Mouse (Mus musculus) thymus, postnatal 25 days (tissue): Measurements from ENCODE around the gene Slc9a4.
"Not testable (repeated sequence)": the region's sequence is repeated elsewhere in the genome, so short reads cannot be mapped to it uniquely, and the experiment has no call there.

Experiments
- DNase-seq: peaks from one replicate; pipeline ENCODE4 v3.0.0; 2022

Gene Slc9a4

DNA sequence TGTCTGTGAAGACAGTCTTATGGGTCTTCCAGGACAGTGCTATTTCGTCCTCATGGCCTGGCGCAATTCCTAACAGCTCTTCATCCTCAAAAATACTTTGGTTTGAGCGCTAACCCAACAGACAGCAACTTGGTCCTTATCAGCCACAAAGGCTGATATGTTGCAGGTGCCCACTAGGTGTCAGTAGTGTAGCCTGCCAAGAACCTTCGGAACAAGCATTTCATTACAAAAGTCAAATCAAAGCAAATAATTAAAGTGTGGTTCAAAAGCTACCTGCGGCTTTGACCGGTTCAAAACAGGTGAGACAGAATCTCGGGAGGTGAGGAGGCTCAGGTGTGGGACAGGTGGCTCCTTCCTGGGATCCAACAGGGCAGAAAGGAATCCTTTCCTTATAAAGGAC lies at the start of gene Slc9a4:
Gene Slc9a4 (plus strand): TSS at position 298 of the 400 bp plus-strand sequence.
- peak; percentile 24 for DNase-seq

DNA sequence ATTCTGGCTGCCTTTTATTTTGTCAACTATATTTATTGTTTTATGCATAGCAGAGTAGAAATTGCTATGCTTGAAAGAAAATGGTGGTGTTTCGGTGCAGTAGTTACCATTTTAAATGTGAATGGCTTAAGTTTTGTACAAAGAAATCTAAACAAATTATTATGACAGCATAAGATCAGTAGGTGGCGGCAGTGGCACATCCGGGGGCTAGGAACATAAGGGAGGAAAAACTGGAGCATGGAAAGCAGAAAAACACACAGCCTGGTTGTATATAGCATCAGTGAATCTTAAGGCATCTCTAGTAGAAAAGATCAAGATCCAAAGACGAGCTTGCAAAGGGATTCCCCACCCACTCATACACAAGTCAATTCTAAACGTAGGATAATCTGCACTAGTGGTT lies 42.3 kb upstream of the Slc9a4 start:
- no peak for DNase-seq

DNA sequence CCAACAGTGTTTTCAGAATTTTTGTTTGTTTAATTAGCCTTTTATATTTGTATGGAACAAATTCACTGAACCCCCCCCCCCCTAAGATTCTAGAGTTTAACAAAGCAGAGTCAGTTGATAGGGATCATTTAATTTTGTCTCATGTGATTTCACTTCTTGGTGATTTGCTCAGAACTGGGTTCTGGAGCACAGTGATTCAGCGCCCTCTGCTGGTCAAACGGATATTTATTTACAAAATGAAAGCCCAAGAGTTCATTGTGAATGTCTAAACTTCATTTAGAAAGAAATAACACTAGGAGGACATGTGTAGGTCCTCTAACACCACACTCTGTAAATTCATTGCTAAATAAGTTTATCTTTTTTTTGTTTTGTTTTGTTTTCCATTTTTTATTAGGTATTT lies 35.2 kb upstream of the Slc9a4 start:
- DNase-seq, result peak; percentile 50

DNA sequence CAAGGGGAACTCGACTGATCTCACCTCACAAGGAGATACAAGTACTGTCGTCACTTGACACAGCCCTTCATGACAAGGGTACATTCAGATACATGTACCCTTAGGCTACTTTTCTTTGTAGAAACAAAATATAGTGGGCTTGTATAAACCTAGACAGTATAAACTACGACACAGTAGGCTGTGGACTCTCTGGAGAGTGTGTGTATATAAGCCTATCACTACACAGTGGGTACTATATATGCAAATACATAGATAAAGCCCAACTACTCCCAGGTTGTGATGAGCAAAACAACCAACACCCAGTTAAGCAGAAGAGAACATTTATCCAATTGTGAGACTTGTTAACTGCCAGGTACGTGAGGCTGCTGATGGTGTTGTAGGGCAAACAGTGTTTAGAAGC lies 33.2 kb upstream of the Slc9a4 start:
- no peak for DNase-seq

DNA sequence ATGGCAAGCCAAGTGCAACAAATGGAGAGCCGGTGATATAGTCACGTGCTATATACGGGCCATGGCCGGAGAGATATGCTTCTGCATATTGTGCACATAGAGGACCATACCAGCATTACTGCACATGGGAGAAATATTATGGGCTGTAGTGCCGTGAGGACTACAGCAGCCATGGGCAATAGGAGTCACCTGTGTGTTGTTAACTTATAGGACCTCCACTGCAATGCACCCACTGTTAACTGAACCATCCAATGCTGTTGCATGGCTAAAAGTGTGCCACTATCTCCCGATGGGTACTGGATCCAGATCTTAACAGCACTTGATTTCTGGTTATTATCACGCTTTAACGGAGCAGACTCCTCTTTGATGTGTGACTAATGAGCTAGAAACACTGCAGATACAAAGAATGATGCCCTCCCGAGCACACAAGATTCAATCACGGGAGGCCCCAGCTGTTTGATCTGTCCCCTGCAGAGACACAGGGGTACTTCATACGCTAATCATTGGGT lies 32.8 kb upstream of the Slc9a4 start:
- no peak for DNase-seq

DNA sequence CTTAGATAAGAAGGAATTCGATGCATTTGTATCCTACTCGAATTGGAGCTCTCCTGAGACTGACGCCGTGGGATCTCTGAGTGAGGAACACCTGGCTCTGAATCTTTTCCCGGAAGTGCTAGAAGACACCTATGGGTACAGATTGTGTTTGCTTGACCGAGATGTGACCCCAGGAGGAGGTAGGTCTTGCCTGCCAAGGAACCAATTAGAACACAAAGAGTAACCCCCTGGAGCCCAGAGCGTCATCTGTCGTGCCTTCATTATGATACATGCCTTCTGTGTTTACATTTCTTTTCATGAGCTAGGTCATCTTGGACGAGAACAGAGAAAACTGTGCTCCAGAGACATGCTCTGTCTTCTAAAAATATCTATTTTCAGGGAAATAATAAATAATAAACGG lies 32.1 kb upstream of the Slc9a4 start:
- no peak for DNase-seq

DNA sequence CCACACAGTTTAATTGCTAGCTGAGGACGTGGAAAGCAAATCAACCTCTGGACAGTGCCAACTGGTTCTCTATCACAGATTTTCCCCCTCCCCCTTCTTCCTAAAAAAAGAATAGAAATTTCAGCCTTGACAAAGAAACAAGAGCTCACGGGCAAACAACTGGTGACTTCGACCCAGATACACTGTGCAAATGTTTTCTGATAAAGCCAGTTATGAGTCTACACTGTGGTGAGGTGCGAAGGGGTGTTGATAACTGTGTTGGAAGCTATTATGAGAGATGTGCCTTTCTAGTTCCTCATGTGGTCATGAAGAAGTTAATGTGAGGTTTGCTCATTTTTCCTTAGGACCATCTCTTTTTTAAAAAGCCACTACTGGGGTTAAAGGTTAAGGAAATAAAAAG lies 10.5 kb upstream of the Slc9a4 start:
- no peak for DNase-seq

DNA sequence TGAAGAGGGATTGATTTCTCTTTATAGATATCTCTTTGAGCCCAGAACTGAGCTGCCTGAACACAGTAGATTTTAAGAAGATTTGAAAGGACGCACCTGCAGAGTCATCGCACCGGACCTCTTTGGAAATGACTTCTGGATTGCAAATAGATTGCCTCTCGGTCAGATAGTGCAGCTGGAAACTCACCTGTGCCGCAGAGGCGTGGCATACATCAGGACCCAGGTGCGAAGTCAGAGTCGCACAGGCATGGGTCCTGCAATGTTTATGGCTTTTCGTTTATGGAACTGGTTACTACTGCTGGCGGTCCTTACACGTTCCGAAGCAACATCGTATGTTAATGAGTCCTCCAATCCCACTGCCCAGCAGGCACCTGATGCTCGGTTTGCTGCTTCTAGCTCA lies 388 bp downstream of the Slc9a4 start:
- no peak for DNase-seq

DNA sequence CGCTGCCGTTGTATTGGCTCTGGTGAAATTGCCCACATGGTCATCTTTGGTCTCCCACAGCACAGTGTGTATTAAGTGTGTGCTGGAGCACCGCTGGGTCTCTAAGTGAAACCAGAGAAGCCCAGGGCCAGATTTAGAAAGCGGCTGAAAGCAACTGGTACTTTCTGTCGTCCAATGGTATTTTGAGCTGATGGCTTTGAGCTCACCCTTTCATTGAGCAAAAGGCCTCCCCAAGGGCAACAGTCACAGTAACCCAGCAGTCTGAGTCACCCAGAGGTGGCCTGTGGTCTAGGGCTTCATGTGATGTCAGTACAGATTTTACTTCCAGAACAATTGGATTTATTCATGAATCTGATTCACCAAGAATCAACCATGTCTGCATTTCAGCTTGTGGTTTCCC lies 6.9 kb downstream of the Slc9a4 start:
- no peak for DNase-seq

DNA sequence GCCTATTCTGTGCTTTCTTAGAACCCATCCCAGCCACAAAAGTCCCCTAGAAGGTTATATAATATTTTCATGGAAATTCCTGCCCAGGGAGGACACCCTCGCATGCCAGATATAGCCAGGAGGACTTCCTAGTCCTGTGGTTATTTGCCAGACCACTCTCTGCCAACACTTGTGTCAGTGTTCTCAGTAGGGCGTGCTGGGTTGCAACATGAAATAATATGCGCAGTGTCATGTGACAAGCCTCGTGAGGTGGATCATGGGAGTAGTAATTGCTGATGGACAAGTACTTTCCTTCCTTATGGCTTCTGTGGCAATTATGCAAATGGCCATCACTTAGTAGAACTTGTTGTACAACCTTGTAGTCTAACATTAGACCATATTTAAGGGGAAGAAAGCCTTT lies 11.1 kb downstream of the Slc9a4 start:
- no peak for DNase-seq

DNA sequence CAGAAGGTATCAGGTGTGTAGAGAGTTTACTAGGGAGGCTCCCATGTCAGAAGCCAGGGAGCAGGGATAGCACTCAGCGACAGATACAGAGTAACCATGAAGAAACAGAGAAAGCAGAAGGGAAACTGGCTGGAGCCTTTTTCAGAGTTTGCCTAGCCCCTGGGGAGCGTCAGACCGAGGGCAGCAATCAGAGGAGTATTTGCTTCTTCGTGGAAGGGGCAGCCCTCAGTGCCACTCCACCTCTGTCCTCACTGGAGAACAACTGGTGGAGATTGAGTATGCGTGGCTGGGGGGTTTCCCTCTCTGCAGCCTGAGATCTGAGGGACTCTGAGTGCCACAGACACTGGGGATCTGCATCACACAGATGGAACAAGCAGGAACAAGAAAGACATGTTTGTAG lies 17.9 kb downstream of the Slc9a4 start:
- DNase-seq, result no peak

DNA sequence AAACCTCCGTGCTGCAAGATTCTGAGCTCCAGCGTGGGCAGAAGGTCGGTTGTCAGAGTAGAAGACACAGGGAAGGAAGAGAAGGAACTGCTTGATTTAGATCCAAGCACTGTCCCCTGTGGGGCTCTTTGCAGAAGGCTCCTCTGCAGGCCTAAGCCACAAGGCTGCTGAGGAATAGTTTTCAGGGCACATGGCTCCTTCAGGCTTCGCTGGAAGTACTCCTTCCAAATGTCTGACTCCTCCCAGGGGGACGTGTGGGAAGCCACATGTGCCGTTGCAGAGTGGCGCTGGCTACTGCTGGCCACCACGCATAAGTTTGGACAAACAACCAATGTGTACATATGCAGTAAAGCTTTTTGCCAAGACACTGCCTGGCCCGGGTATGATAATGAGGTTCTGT lies 19.8 kb downstream of the Slc9a4 start:
- DNase-seq, result not testable (repeated sequence)

DNA sequence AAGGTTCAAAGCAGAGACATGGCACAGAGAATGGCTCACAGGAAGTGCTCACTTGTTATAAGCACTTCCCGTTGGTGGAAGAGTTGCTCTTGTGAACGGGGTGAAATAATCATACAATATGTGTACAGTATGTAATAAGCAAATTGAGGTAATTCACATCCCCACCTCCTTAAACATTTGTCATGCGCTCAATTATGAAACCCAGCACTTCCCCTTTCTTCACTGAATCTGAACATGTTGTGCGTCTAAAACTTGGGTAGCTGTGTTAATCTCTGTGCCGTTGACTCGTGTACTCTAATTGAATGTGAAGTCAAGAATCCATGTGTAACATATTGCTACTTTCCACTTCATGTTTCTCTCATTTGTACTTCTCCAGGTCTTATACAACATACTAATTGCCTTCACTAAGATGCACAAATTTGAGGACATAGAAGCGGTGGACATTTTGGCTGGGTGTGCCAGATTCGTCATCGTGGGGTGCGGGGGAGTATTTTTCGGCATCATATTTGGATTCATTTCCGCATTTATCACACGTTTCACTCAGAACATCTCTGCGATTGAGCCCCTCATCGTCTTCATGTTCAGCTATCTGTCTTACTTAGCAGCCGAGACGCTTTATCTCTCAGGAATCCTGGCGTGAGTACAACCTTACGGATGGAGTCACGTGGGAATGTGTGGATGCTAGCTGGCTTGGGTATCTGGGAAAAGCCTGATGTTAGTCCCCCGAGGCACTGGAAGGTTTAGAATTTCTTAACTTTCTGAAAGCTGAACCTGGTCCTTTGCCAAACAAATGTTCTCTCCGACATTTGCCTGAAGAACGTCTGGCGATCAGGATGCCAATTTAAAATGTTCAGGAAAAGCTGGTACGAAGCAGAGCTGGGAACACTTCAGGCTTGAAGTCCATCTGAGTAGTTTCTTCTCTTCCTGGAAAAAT lies 20.8 kb downstream of the Slc9a4 start:
- no peak for DNase-seq

DNA sequence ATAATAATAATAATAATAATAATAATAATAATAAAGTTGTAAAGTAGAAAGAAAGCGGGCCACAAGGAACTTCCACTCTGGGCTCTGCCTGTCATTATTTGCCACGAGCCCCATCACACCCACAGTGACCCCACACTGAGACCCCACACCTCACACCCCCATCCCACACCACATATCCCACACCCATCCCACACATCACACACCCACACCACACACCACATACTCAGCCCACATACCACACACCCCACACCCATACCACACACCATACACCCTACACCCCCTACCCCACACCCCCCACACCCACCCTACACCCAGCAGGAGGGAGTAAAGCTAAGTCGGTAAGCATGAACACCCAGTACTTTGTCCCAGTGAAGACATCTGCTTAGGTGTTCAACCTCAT lies 21.6 kb downstream of the Slc9a4 start:
- DNase-seq, result no peak

DNA sequence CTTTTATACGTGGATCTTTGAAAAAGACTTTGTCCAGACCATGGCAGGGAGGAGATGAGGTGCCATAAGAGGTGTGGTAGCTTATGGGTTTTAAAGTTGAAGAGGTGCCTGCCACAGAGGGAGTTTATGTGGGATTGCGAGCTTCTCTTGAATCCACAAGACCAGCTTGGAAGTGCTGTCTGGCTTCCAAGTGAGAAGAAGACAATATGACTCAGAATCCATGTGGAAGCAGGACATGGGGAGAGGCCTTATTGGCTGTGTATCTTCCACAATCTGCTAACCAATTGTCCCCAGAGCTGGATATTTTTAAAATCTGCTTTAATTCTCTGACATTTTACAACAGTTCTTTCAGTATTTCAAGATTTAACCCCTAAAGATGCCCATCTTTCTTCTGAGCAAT lies 33.3 kb downstream of the Slc9a4 start:
- DNase-seq, result no peak

DNA sequence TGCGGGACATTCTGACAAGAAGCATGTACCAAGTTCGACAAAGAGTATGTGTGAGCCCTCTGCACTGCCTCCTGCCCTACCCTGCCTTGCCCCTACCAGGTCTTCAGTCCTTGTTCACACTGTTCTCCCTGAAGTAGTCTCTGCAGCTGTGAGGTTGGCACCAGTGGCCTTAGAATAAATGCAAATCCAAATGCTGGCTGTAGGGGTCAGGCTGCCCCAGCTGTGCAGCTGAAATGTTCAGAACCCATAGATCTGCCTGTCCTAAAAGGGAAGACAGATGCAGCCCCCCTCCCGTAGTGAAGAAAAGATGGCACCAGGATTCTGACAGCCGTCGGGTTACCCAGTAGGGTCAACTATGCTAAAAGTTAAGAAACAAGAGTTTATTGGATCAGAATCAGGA lies 39.2 kb downstream of the Slc9a4 start:
- no peak for DNase-seq

DNA sequence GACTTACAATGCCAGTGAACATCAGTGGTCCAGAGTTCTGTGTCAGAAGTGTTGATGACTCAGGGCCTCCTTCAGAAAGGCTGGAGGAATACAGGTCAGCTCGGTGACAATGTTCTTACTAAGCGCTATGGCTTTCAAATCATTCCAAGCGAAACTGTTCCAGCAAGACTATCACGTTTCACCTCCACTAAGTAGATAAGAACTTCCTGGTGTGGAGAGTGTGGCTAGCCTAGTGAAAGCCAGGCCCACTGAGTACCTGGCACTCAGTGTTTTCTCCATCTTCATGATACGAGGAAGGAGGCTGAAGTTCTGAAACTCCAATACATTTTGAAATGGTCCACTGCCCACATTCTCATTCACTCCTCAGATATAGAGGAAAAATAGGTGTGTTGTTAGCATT lies 40.0 kb downstream of the Slc9a4 start:
- no peak for DNase-seq

DNA sequence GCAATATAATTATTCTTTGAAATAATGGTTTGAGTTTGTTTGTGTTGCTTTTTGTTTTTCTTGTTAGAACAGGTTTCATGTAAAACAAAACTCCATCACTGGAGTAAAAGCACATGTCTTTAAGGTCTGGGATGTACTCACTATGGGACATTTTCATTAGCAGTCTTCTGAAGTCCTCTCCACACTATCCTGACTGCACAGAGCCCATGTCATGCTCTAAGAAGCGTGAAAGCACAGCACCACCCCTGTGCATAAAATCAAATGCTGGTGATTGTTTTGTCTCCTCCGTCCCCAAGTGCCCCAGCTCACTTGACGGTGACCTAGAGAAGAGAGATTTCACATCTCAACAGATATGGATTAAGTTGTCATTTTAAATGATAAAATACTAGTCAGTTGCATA lies 45.1 kb downstream of the Slc9a4 start:
- no peak for DNase-seq

DNA sequence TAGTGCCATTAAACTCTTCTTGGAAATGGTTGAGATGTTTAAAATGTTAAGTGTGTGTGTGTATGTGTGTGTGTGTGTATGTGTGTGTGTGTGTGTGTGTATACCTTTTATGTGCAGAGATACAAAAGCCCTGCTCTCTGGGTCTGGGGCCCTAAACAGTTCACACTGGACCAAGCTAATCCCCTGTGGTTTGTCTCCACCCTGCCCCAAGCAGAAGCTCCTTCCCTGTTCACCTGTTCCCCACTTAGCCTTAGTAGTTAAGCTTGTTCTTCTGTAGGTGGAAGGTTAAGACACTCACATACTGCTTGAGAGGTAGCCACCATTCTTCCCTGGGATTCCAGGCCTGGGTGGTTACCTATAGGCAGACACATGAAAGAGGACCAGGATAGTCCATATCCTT lies 47.1 kb downstream of the Slc9a4 start:
- DNase-seq, result no peak

DNA sequence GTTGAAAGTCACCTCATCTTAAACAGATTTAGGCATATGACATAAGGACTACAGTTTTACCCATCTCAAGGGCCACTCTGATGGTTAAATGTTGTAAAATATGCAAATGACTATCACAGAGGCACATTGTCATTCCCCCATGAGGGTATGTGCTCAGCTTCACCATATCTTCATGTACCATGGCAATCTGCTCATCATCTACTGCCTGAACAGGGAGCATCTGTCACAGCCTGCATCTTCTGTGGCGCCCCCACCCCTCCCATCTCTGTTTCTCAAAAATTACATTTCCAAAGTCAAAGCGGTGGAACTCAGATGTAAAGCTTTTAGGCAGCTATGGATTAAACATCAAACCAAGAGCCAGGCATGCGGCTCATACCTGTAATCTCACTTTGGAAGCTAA lies 48.6 kb downstream of the Slc9a4 start:
- no peak for DNase-seq

DNA sequence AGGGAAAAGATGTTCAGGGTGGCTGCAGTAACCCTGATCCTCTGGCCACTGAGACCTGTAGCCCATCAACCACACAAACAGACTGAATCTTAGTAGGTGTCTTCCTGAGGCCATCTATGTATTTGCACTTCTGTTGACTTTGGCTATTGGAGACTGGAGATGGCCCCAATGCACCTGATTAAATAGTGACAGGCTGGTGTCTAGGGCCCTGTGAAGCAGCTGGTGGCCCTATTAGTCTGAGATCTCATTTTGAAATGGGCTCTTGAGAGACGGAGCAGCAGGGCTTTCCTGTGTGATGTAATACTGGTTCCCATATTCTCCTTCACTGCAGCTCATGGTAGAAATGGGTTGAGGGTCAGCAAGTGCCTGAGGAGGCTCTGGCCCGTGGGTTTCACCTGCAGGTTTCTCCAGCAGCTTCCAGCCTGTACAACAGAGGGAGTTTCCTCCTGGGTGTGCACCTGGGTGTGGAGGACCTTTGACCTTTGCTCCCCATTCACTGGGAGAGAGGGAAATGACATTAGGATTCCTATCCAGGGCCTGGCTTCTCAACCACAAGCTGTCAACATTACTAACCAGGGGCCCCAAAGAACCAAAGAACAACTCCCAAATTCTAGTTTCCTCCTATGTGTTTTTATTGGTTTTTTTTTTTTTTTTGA lies 52.7 kb downstream of the Slc9a4 start:
- DNase-seq, result no peak

DNA sequence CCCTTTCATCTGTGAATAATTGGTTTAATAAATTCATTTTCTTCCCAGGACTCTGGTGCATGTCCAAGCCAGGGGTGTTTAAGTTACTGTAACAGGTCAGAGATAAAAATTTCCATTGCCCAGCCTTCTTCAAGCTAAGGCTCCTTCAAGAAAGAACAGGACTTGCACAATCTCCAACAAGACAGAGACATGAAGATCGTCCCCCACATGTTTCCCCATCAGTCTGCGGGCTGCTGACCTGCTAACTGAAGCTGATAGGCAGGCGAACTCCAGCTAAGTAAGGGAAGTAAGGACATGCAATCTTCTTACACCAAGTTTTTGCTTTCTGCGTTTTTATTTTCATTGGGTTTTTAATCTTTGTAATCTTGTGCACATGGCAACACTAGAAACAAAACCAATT lies 54.7 kb downstream of the Slc9a4 start:
- no peak for DNase-seq

DNA sequence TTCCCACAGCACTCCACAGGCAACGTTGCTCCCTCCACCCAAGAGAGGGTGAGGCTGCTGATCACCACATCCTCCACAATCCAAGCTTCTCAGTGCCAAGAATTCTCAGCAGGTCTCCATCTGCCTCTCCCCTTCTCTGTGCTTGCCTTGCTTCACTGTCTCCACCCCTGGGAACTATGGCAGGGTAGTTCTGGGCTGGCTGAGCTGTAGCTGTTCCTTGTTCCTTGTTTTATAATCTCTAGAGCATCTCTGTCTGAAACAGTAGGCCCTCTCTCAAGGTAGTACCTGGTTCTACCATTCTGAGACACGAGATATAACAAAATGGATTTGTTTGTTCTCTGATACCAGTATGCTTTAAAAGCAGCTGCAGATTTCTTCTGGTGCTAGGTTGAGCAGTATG lies 68.4 kb downstream of the Slc9a4 start:
- no peak for DNase-seq

DNA sequence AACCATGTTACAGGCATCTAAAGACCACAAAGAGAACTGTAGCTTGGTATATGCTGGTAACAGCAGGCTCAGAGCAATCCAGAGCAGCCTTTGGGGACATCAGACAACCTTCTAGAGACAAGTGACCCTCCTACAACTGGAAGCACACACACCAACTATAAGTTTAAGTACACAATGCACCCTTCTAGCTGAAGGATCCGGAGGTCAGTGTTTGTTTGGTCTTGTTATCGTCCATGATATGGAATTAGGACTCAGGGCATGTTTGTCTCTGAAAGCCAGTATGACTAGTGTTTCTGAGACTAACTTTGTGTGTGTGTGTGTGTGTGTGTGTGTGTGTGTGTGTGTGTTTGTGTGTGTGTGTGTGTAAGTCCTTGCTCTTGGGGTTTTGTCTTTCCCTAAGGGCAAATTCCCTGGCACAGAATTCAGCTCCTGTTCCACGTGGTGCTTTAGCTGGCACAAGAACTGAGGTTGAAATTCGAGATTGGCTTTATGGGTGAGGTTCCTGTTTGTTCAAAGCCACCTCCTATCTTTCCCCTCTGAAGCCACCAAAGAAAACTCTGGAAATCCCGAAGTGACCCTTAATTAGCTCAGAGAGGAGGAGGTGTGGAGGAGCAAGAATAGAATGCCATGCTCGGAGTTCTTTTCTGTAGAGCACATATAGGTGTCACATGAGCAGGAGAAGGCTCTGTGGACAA lies 71.1 kb downstream of the Slc9a4 start:
- DNase-seq, result no peak
